Mouse (Mus musculus) ES-E14 (cell line): ENCODE data around the gene Tmem167b.

Experiments used
- MAFK ChIP-seq: IDR thresholded peaks from 2 replicates; pipeline ENCODE4 v1.6.1; 2014; ENCODE audit warnings: mild to moderate bottlenecking, low read depth, low read length, inconsistent platforms; ENCODE audit not compliant: insufficient read depth
- ZC3H11A ChIP-seq: IDR thresholded peaks from 2 replicates; pipeline ENCODE4 v1.6.1; 2012; ENCODE audit warnings: low read depth, mild to moderate bottlenecking, inconsistent platforms, low read length, borderline replicate concordance
- ZNF384 ChIP-seq: IDR thresholded peaks from 2 replicates; pipeline ENCODE4 v1.6.1; 2012; ENCODE audit warnings: low read depth, low read length, inconsistent platforms

- no peak for TF ChIP-seq MAFK
- no peak; the same call in none of the 2 replicates for TF ChIP-seq ZNF384
- no peak for TF ChIP-seq ZC3H11A
These were observed 10.2 kb upstream of the Tmem167b start for GRCm38 (mm10) chr3:108572309-108573010.
